Mouse (Mus musculus): ENCODE results near the gene Shisa8.

Shisa8 gene

GRCm38 (mm10) chr15:82202086-82202485 lies 10.5 kb downstream of the Shisa8 start:
- POLR2A ChIA-PET: interaction anchor here in 2 of 4 experiments (0.9 to 8.9 kb wide), 8 partner anchors 9 to 56 kb away, joined by 3 to 62 read pairs (median 9); partner anchors contain the start of genes Srebf2 (in 2 of the 2) and Shisa8 (in 1 of the 2)
- CTCF ChIA-PET: interaction anchor here in 2 of 4 experiments (0.7 to 1.4 kb wide), 4 partner anchors 14 to 35 kb away, joined by 3 to 4 read pairs (median 4); no protein-coding TSS in a partner anchor

GRCm38 (mm10) chr15:82199546-82199945 lies 13.1 kb downstream of the Shisa8 start:
- POLR2A ChIA-PET: interaction anchor here in 2 of 4 experiments (0.6 to 8.9 kb wide), 13 partner anchors 9 to 844 kb away, joined by 3 to 62 read pairs (median 5); partner anchors contain the start of genes Srebf2 (in 2 of the 2) and Tnfrsf13c (in 1 of the 2)
- CTCF ChIA-PET: interaction anchor here in 3 of 4 experiments (0.6 to 1.5 kb wide), 5 partner anchors 11 to 1331 kb away, joined by 3 to 4 read pairs (median 3); no protein-coding TSS in a partner anchor

GRCm38 (mm10) chr15:82198342-82198741 lies 14.3 kb downstream of the Shisa8 start:
- ChIA-PET CTCF (interaction anchor here (0.5 to 1.2 kb wide), 4 partner anchors 9 to 31 kb away, joined by 3 to 8 read pairs (median 6); no protein-coding TSS in a partner anchor), POLR2A (interaction anchor here in 3 of 4 experiments (0.6 to 8.9 kb wide), 9 partner anchors 9 to 51 kb away, joined by 3 to 62 read pairs (median 6); partner anchors contain the start of gene Srebf2 (in 2 of the 3))

GRCm38 (mm10) chr15:82197937-82198336 lies 14.7 kb downstream of the Shisa8 start:
- ChIA-PET CTCF (interaction anchor here (0.5 to 1.2 kb wide), 5 partner anchors 9 to 31 kb away, joined by 3 to 8 read pairs (median 5); no protein-coding TSS in a partner anchor), POLR2A (interaction anchor here in 3 of 4 experiments (0.6 to 8.9 kb wide), 9 partner anchors 9 to 51 kb away, joined by 3 to 62 read pairs (median 4); partner anchors contain the start of gene Srebf2 (in 1 of the 3))

GRCm38 (mm10) chr15:82197246-82197750 lies 15.3 kb downstream of the Shisa8 start:
- ChIA-PET CTCF (interaction anchor here in 2 of 4 experiments (1.0 to 1.2 kb wide), 2 partner anchors 8 to 20 kb away, joined by 3 read pairs; no protein-coding TSS in a partner anchor), POLR2A (interaction anchor here in 2 of 4 experiments (0.7 to 8.9 kb wide), 7 partner anchors 8 to 50 kb away, joined by 3 to 62 read pairs (median 3); partner anchors contain the start of gene Srebf2 (in 1 of the 2))

- POLR2A ChIA-PET: interaction anchor here in 3 of 4 experiments (0.5 to 8.9 kb wide), 6 partner anchors 7 to 887 kb away, joined by 3 to 62 read pairs (median 3); no protein-coding TSS in a partner anchor
- CTCF ChIA-PET: interaction anchor here in 1 of 4 experiments (1.1 kb wide), 1 partner anchor 31 kb away, joined by 5 read pairs; no protein-coding TSS in a partner anchor
Observed at GRCm38 (mm10) chr15:82196300-82196699, 16.3 kb downstream of the Shisa8 start.

GRCm38 (mm10) chr15:82192617-82193016 lies 20.0 kb downstream of the Shisa8 start:
- ChIA-PET CTCF (interaction anchor here in 1 of 4 experiments (0.8 to 1.5 kb wide), 6 partner anchors 20 to 29 kb away, joined by 3 to 4 read pairs (median 4); partner anchors contain the start of gene Shisa8), POLR2A (interaction anchor here in 2 of 4 experiments (0.6 to 3.0 kb wide), 11 partner anchors 10 to 852 kb away, joined by 3 to 11 read pairs (median 3); no protein-coding TSS in a partner anchor)

GRCm38 (mm10) chr15:82188481-82189240 lies 24.0 kb downstream of the Shisa8 start:
- POLR2A ChIA-PET: interaction anchor here (0.6 to 8.1 kb wide), 71 partner anchors 7 to 961 kb away, joined by 3 to 76 read pairs (median 5); partner anchors contain the start of genes Shisa8 (in 3 of the 4), Srebf2 (in 3 of the 4), Ccdc134 (in 2 of the 4) and Cenpm (in 2 of the 4)
- CTCF ChIA-PET: interaction anchor here (0.6 to 3.2 kb wide), 50 partner anchors 8 to 1091 kb away, joined by 3 to 27 read pairs (median 4); partner anchors contain the start of genes Srebf2 (in 3 of the 4), 1500009C09Rik (in 1 of the 4) and Shisa8 (in 1 of the 4)

- POLR2A ChIA-PET: interaction anchor here (0.6 to 8.1 kb wide), 60 partner anchors 10 to 1504 kb away, joined by 3 to 76 read pairs (median 6); partner anchors contain the start of genes Shisa8 (in 3 of the 4), Srebf2 (in 3 of the 4), Cenpm (in 2 of the 4) and Poldip3 (in 2 of the 4)
- CTCF ChIA-PET: interaction anchor here (0.6 to 3.2 kb wide), 50 partner anchors 8 to 1927 kb away, joined by 3 to 27 read pairs (median 4); partner anchors contain the start of genes Srebf2 (in 3 of the 4), 1500009C09Rik (in 1 of the 4) and Shisa8 (in 1 of the 4)
Observed at GRCm38 (mm10) chr15:82187924-82188323, 24.7 kb downstream of the Shisa8 start.

- CTCF ChIA-PET: interaction anchor here (0.6 to 3.2 kb wide), 36 partner anchors 10 to 1928 kb away, joined by 3 to 27 read pairs (median 5); partner anchors contain the start of genes Srebf2 (in 3 of the 4) and Shisa8 (in 1 of the 4)
- POLR2A ChIA-PET: interaction anchor here (0.6 to 8.1 kb wide), 53 partner anchors 10 to 1505 kb away, joined by 3 to 76 read pairs (median 6); partner anchors contain the start of genes Shisa8 (in 3 of the 4), Srebf2 (in 3 of the 4), Cenpm (in 2 of the 4) and Poldip3 (in 2 of the 4)
Observed at GRCm38 (mm10) chr15:82187401-82187800, 25.2 kb downstream of the Shisa8 start.

GRCm38 (mm10) chr15:82186931-82187330 lies 25.7 kb downstream of the Shisa8 start:
- POLR2A ChIA-PET: interaction anchor here in 3 of 4 experiments (0.7 to 8.1 kb wide), 24 partner anchors 9 to 963 kb away, joined by 3 to 76 read pairs (median 8); partner anchors contain the start of genes Srebf2 (in 3 of the 3), Cenpm (in 1 of the 3), Shisa8 (in 1 of the 3) and Tnfrsf13c (in 1 of the 3)
- CTCF ChIA-PET: interaction anchor here (0.6 to 3.8 kb wide), 9 partner anchors 11 to 56 kb away, joined by 3 to 22 read pairs (median 6); partner anchors contain the start of gene Srebf2 (in 3 of the 4)

- POLR2A ChIA-PET: interaction anchor here (0.5 to 8.1 kb wide), 22 partner anchors 9 to 120 kb away, joined by 3 to 76 read pairs (median 7); partner anchors contain the start of genes Srebf2 (in 3 of the 4), Shisa8 (in 1 of the 4) and Tnfrsf13c (in 1 of the 4)
- CTCF ChIA-PET: interaction anchor here in 3 of 4 experiments (0.6 to 3.8 kb wide), 5 partner anchors 21 to 56 kb away, joined by 3 to 22 read pairs (median 4); partner anchors contain the start of gene Srebf2 (in 1 of the 3)
Observed at GRCm38 (mm10) chr15:82186131-82186530, 26.5 kb downstream of the Shisa8 start.

- CTCF ChIA-PET: interaction anchor here (0.5 to 3.8 kb wide), 8 partner anchors 20 to 150 kb away, joined by 3 to 22 read pairs (median 4); no protein-coding TSS in a partner anchor
- POLR2A ChIA-PET: interaction anchor here (0.6 to 8.1 kb wide), 23 partner anchors 8 to 138 kb away, joined by 3 to 76 read pairs (median 6); partner anchors contain the start of genes Srebf2 (in 3 of the 4) and Shisa8 (in 2 of the 4)
Observed at GRCm38 (mm10) chr15:82185062-82185783, 27.4 kb downstream of the Shisa8 start.

- ChIA-PET POLR2A (interaction anchor here in 3 of 4 experiments (0.7 to 8.1 kb wide), 23 partner anchors 8 to 49 kb away, joined by 3 to 76 read pairs (median 4); partner anchors contain the start of genes Srebf2 (in 2 of the 3) and Shisa8 (in 1 of the 3)), CTCF (interaction anchor here in 3 of 4 experiments (0.5 to 3.8 kb wide), 9 partner anchors 20 to 150 kb away, joined by 3 to 22 read pairs (median 4); no protein-coding TSS in a partner anchor)
Observed at GRCm38 (mm10) chr15:82184656-82185055, 28.0 kb downstream of the Shisa8 start.

- ChIA-PET POLR2A (interaction anchor here in 3 of 4 experiments (0.7 to 8.1 kb wide), 19 partner anchors 7 to 50 kb away, joined by 3 to 76 read pairs (median 4); partner anchors contain the start of genes Srebf2 (in 2 of the 3) and Shisa8 (in 1 of the 3)), CTCF (interaction anchor here in 3 of 4 experiments (0.5 to 3.8 kb wide), 8 partner anchors 19 to 149 kb away, joined by 3 to 22 read pairs (median 4); no protein-coding TSS in a partner anchor)
Observed at GRCm38 (mm10) chr15:82184183-82184582, 28.4 kb downstream of the Shisa8 start.
